Mouse (Mus musculus): ENCODE data around the gene Ssu72. TPM values are rescaled to one million over a fixed set of nuclear protein-coding genes. Genes with fewer than 3 reads are reported as not detected.
"Not testable (repeated sequence)": the region's sequence is repeated elsewhere in the genome, so short reads cannot be mapped to it uniquely, and the experiment has no call there.

The Ssu72 gene
- 10 to 100 TPM; 50.8 to 51.4 TPM for total RNA-seq (2021)
- long read RNA-seq, experiment 1, transcript Ssu72-203 (2 exons, 1,555 nt): minor isoform, 7 of 66 reads
- long read RNA-seq, experiment 1, transcript Ssu72-201 (5 exons, 1,472 nt): major isoform, 46 of 66 reads
- long read RNA-seq, experiment 1, partial matches to known transcripts: 5 of 66 reads
- long read RNA-seq, experiment 1, other reads (novel, unspliced or antisense): 6 of 66 reads
- long read RNA-seq, experiment 2, transcript Ssu72-203 (2 exons, 1,555 nt): minor isoform, 6 of 48 reads
- long read RNA-seq, experiment 2, transcript Ssu72-201 (5 exons, 1,472 nt): major isoform, 32 of 48 reads
- long read RNA-seq, experiment 2, partial matches to known transcripts: 6 of 48 reads
- long read RNA-seq, experiment 2, other reads (novel, unspliced or antisense): 2 of 48 reads

DNA sequence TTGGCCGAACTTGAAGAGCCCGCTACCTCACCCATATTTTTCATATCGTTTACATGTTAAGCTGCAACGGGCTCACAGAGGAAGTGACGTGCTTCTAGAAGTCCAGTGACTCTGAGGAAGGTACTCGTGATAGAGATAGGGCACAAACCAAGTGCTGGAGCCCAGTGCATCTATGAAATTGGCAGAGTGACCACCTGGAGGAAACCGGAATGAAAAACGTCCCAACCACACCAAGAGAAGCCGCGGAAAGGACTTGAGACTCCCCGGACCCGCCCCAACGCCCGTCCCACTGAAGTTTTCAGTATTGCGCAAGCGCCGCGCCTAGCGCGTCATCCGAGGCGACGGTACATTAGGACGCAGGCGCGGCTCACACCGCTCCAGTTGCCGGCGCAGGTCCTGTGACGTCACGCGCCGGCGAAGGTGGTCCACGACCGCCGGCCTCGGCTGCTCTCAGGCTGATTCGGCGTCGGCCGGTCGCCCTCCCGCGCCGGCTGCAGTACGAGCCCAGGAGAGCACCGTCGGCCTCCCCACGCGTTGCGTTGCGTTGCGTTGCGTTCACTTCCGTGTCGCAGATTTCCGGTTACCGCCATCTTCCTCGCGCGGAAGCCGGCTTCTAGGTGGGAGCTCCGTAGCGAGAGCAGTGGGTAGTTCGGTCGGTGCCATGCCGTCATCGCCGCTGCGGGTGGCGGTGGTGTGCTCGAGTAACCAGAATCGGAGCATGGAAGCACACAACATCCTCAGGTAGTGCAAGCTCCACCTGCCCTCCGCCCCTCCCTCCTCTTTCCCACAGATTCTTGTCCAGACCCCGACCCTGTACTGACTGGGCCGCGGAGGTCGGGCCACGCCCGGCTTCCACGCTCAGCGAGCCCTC, at the start of gene Ssu72:
Ssu72 (plus strand) TSS at position 80 of the 871 bp plus-strand sequence.
- peak; percentile 91 for DNase-seq

DNA sequence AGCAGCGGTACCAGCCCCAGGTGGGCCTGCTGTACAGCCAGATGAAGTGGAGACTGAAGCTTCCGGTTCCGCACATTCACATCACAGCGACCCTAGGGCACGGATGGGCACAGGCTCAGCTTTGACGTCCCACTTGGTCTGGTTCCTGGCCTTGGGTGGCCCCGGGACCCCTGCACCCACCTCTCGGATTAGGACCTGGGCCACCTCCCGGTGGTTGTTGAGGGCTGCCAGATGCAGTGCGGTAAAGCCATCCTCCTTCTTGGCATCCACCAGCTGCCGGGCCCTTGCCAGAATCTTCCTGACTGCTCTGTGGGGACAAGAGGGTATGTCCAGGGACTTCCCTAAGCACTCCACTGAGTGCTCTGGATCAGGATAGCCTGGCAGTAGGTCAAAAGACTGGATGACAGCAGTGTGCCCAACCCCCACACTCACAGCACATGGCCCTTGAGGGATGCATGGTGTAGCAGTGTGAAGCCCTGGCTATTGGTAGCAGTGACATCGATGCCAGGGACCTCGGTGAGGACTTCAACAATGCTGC, 48.3 kb upstream of the Ssu72 start:
- no peak for DNase-seq

DNA sequence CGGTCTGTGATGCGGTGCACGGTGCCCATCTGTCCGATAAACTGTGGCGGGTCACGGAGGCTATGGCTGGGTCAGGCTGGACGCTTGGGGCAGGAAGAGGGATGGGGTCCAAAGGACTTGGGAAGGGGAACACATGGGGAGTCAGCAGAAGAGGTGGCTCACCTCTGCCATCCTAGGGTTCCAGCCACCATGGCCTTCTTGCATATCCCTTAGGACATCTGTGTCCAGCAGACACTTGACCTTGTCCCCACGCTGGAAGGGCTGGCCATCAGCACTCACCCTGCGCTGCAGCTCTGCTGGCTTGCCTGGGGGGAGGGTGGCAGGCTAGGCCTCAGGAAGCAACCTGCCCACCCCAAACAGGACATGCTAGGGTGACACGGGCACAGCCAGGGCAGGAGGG, 45.6 kb upstream of the Ssu72 start:
- no peak for DNase-seq

DNA sequence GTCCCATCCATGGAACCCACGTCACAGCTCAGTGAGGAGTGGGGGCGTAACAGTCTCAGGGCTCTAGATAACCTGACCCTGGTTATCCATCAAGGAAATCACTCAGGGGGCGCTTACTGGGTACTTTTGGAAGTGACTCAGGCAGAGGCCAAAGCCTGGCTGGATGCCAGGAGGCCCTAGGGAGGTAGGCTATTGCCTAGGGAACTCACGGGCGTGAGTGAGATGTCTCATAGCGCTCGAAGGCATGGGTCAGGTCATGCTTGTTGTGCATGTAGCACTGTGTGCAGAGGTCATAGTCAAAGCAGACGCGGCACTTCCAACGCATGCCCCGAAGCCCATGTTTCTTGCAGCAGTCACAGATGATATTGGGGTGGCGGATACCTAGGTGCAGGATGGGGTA, 44.0 kb upstream of the Ssu72 start:
- DNase-seq: no peak

DNA sequence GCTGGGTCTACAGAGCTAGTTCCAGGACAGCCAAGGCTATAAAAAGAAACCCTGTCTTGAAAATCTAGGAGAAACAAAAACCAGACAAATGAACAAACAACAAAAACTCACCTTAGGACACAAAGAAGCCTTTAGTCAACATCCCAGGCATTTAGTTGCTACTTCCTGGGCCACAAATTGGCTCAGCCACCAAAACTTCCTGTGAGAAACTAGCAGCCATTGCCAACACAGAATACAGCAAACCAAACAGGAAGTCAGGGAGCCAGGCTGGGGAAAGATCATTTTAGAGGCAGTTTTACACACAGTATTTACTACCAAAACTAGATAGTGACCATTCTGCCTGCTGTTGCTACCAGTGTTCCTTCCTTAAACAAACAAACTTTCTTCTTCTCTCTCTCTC, 37.7 kb upstream of the Ssu72 start:
- DNase-seq: no peak

DNA sequence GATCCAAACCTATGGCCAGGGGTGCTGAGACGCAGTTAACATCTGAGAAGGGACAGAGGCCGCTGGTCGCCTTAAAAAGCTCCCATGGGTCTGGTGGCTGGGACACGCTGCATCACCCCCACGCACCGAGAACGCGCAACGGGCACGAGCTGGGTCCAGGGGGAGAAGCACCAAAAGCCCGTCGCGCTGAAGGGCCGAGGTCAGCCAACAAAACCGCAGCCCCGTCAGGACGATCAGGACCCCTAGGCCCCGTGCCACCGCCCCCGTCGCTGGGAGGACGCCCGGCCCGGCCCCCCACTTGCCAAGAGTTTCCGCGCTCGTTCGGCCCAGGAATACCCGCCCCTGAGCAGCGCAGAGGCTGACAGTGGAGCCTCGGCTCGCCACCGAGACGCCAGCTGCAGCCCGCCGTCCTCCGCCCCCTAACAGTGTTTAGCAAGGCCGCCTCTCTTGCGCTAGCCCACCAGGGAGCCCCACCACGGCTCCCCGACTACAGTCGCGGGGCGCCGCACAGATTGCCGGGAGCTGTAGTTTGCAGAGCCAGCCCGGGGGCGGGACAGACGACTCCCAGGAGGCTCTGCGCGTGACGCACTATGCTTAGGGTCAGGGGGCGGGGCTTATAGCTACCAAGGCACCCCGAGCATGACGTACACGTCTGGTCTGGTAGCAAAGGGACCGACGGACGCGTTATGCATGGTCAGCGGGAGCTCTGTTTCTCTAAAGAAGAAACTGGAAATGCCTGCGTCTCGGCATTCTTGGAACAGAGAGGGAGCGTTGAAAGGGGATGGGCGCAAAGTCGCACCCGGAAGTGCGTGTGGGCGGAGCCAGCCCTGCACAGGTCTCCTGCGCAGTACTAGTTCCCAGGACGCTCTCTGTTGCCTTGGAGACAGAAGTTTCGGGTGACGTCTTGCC, 35.7 kb upstream of the Ssu72 start, which contains the start of gene Mib2:
Mib2 (minus strand) TSS at position 510 of the 909 bp plus-strand sequence.
- DNase-seq: peak; percentile 97

DNA sequence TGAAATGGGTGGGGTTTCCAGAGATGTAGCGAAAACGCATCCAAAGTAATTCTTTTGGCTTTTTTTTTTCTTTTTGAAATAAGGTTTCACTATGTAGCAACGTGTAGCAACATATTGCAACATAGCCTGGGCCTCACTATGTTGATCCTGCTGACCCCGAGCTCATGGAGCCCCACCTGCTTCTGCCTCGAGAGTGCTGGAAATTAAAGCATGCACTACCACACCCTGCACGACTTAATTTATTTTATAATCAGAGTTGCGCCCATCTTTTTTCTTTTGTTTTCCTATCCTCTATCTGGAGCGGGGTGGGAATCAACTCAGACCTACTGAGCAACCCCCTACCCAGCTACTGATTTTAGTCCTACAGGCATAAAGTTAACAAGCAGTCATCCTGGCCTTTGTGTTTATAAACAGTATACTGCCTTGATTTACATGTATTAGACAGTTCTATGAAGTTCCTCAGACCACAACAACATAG, 35.0 kb upstream of the Ssu72 start:
- no peak for DNase-seq

DNA sequence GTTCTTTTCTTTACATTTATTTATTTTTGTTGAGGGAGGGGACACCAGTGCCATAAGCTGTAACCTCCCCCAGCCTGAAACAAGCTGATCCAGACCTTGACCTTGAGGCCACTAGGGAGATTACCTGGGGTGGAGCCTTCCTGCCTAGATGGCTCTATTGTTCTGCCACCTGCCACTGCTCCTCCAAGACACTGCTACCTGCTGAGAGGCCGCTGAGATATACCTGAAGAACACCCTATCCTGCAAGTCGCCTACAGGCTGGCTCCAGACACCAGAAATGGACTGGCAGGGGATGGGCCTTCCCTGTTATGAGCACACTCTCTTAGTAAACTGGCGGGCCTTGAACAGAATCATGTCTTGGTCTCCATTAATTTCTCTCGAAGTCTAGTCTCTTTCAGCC, 34.4 kb upstream of the Ssu72 start:
- not testable (repeated sequence) for DNase-seq

DNA sequence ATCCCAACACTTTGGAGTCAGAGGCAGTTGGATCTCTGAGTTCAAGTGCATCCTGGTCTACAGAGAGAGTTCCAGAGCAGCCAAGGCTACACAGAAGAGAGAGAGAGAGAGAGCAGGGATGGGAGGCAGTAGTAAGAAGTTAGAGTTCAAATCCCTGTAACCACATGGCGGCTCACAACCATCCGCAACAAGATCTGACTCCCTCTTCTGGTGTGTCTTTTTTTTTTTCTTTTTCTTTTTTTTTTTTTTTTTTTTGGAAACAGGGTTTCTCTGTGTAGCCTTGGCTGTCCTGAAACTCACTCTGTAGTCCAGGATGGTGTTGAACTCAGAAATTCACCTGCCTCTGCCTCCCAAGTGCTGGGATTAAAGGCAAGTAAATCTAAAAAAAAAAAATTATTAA, 32.5 kb upstream of the Ssu72 start:
- no peak for DNase-seq

DNA sequence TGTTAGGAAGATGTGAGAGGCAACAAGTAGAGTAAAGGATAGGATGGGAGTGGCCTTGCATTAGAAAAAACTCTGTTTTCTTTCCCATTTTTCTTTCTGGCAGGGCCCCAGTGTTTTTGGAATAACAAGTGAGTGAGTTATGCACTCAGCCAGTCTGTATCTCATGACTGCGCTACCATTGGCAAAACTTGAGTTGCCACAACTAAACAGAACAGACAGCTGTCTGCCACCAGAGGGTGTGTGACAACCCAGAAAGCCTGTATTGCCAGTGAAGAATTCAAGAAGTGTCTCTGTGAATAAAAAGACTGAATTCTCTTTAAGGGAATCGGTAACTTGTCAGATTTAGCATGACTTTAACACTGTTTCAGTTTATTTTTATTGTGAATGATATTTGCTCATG, 28.6 kb upstream of the Ssu72 start:
- DNase-seq: no peak

DNA sequence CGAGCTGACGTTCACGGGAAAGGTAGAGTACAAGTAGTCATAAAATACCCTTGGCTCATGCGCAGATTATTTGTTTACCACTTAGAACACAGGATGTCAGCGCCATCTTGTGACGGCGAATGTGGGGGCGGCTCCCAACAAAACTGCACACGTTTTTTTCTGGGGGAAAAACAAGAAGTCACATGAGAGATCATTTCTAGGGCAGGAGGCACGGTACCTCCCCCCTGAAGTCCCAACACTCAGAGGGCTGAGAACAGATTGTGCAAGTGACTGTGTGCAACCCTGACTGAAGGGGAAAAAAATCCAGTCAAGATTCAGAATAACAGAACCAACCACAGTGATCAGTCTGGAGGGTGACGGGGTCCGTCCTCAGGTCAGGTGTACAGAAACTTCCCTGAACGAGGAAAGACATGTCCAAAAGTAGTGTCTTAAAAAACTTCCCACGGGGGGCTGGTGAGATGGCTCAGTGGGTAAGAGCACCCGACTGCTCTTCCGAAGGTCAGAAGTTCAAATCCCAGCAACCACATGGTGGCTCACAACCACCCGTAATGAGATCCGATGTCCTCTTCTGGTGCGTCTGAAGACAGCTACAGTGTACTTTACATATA, 20.8 kb upstream of the Ssu72 start:
- DNase-seq: not testable (repeated sequence)

DNA sequence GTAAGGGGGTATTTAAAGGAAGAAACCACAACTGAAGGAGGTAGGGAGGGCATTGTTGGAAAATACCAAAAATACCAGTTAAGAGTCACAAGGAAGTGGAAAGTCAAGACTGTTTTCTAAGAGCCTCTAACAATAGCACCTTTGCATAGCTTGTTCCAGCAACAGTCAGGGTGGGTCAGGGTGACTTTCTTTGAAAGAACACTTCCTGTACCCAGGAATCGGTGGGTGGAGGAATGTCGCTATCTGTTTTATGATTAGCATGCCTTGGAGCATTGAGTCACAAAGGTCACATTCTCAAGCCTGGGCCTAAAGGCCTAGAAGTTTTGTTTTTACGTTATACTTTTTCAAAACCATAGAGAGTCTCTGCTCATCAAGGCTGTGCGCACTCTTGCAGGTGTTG, 16.8 kb upstream of the Ssu72 start:
- DNase-seq: not testable (repeated sequence)

DNA sequence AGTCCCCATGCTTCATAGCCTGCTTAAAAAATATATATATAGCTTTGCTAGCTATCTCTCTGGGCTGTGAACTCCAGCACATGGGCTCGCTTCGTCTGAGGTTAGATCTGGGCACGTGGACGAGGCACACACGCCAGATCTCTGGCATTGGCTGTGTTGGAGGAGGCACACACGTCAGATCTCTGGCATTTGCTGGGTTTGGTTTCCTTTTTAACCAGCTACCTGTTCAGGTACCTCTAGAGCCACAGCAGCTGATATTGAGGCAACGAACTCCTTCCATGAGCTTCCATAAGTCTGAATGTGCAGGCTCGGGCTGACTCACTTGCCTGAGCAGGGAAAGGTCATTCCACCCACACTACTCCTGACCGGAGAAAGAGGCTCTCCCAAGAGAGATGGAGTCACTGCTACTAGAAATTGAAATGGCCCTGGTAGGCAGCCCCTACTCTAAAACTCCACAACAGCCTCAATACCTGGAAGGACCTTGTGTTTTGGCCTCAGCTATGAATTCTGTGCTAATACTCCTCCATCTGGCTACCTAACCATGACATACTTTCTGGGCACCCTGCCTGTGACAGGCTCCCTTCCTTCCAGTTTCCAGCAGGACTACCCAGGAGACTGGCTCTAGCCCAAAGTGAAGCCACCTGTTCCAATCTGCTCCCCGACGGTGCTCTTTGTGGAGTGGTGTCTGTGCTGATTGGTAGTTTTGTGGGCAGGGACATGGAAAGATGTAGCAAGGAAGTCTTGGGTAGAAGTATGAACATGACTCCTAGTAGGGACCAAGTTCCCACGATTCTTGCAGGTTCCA, 13.8 kb upstream of the Ssu72 start:
- DNase-seq: no peak

DNA sequence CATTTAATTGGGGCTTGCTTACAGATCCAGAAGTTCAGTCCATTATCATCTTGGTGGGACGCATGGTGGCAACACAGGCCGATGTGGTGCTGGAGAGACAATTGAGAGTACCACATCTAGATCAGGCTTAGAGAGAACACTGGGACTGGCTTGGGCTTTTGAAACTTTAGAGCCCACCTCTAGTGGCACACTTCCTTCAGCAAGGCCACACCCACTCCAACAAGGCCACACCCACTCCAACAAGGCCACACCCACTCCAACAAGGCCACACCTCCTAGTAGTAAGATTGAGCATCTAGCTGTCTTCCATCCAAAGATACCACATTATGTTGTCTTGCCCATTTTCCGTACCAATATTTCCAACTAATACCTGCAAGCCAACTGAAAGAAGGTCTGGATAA, 12.2 kb upstream of the Ssu72 start:
- DNase-seq: no peak

DNA sequence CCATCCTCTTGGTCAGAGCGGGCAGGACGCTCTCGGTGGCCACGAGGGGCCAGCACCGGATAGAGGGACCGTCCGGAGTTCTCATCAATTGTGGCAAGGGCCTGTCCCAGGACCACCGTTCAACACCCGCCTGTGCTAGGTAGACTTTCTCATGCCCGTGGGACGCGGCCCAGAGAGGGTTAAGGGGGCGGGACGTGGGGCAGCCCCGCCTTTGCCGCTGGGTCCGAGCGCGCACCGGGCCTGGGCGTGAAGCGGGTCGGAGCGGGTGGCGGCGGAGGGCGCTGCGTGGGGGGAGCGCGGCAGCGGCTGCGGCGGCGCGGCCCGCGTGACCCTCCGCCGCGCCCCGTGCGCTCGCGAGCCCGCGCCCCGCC, 10.5 kb upstream of the Ssu72 start, which contains the start of gene Fndc10:
Fndc10 (plus strand) TSS at position 232 of the 371 bp plus-strand sequence.
- peak; percentile 74 for DNase-seq

DNA sequence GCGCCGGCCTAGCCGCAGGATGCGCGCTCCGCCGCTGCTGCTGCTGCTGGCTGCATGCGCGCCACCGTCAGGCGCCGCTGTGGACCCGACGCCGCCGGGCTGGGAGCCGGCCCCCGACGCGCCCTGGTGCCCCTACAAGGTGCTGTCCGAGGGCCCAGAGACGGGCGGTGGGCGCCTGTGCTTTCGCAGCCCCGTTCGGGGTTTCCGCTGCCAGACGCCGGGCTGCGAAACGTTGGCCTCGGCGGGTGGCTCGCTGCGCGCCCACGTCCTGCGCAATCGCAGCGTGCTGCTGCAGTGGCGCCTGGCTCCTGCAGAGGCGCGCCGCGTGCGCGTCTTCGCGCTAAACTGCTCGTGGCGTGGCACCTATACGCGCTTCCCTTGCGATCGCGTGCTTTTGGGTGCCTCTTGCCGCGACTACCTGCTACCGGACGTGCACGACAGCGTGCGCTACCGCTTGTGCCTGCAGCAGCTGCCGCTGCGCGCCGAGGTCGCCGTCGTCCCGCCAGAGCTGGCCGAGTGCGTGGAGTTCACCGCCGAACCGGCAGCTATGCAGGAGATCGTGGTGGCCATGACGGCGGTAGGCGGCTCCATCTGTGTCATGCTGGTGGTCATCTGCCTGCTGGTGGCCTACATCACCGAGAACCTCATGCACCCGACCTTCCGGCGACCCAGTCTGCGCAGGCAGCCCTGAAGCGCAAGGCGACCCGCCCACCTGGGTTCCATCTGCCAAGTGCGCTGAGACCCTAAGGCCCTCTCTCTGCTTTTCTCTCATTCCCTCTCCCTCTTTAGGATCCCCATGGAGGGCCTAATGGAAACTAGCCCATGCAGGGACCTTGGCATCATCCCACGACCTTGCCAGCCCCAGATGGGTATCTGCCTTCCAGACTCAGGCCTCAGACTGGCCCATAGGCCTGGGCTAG, 9.9 kb upstream of the Ssu72 start:
- DNase-seq: peak; percentile 62

DNA sequence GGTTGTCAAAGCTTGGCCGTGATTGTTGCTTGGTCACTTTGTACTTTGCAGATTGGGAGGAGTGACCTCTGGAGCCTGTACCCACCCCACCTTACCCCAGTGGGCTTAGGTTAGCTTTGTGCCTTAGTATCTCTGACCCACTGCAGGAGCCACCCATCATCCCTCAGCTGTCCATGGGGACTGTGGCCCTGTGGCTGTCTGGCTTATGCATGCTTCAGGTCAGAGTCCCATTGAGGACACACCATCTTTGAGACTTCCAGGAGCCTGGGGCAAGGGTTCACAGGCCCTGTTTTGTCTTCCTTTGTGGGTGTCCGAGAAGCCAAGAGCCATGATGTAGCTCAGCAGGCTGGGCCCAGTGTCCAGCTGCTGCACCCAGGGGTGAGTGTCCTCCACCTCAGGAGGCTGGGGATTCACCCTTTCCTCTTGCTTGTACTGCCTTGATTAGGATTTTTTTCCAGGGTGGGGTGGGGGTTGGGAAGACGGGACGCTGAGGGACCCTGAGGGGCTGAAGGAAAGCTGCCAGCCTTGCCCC, 9.0 kb upstream of the Ssu72 start:
- DNase-seq: no peak

DNA sequence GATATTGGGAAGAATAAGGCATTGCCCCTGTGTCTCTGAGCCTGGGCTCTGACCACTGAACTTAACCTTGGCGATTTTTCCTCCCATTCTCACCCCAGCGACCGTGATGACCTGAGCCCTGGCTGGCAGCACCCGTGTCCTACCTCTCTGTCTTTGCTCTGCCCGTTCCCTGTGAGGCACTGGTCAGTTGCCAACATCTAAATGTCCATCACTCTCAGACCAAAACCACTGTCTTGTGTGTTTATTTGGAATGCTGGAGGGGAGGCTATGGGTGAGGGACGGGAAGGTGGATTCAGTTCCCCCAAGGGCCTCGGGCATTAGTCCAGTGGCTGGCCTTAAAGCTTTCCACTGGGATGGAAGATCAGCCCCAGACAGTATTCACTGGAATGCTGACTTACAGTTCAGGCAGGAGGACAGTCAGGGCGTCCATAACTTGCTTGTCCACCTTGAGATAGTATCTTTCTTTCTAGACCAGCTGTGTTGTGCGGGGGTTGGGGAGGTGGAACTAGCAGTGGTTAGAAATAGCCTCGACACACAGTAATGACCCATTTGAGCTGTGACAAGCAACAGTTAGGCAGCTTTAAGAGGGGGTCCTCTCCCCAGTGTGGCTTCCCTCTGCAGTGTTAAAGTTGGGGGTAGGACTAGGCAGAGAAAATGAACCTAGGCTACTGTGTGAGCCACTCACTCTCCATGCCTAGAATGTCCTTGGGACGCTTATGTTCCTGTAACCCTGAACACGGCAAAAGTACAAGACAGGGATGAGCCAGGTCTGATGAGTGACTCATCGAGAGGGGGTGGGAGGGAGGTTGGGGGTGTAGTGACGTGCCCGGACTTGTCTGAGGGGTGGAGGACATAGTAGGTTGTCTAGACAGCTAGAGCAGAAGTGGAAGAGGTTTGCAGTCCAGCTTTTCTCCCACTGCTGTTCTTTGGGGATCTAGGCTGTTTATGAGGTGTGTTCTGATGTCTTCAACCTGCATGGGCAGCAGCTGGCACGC, 8.0 kb upstream of the Ssu72 start:
- DNase-seq: no peak

Data from gastrocnemius, postnatal 10 days (tissue).